Mouse (Mus musculus): ENCODE measurements around the gene B3gnt2. TPM values are rescaled to one million over a fixed set of nuclear protein-coding genes. Genes with fewer than 3 reads are reported as not detected.

The B3gnt2 gene
- polyA plus RNA-seq, 1 experiment = 7.1 TPM

- no peak for DNase-seq
- no peak overlapping the region for H3K27ac ChIP-seq (ENCODE audit: insufficient read depth, low read length)
- 71% methylated on average over 9 of the region's 9 CpGs for WGBS
- no peak for TF ChIP-seq CTCF (IDR thresholded peaks at IDR 0.05; ENCODE audit: borderline replicate concordance, insufficient read depth, low read depth, low read length)
- no peak for TF ChIP-seq POLR2A (IDR thresholded peaks at IDR 0.05; ENCODE audit: borderline replicate concordance, insufficient read depth, low read length)
- H3K4me1 ChIP-seq (ENCODE audit: control insufficient read depth, insufficient read depth, low read length) = peaks cover 5% of the 10 kb centered on the region
- no peaks in the 10 kb centered on the region; the same call in 1 of the 2 replicates for H3K27me3 ChIP-seq (ENCODE audit: control insufficient read depth, insufficient read depth, low read length)
- no peak overlapping the region for H3K4me3 ChIP-seq (replicated peaks; ENCODE audit: insufficient read depth, low read depth, low read length)
These were observed 36.6 kb downstream of the B3gnt2 start for GRCm38 (mm10) chr11:22824049-22824705.

- Histone ChIP-seq H3K4me1 (ENCODE audit: control insufficient read depth, insufficient read depth, low read length) (no peaks in the 10 kb centered on the region), H3K27me3 (ENCODE audit: control insufficient read depth, insufficient read depth, low read length) (no peaks in the 10 kb centered on the region; the same call in 1 of the 2 replicates), H3K4me3 (replicated peaks; ENCODE audit: insufficient read depth, low read depth, low read length) (no peak overlapping the region), H3K27ac (ENCODE audit: insufficient read depth, low read length) (no peak overlapping the region)
- 71% methylated on average over 3 of the region's 3 CpGs for WGBS
- DNase-seq = no peak
- TF ChIP-seq POLR2A (IDR thresholded peaks at IDR 0.05; ENCODE audit: borderline replicate concordance, insufficient read depth, low read length) = no peak
- no peak for TF ChIP-seq CTCF (IDR thresholded peaks at IDR 0.05; ENCODE audit: borderline replicate concordance, insufficient read depth, low read depth, low read length)
These were observed 39.5 kb downstream of the B3gnt2 start for GRCm38 (mm10) chr11:22821243-22821642.

- DNase-seq = no peak
- TF ChIP-seq CTCF (IDR thresholded peaks at IDR 0.05; ENCODE audit: borderline replicate concordance, insufficient read depth, low read depth, low read length) (no peak), POLR2A (IDR thresholded peaks at IDR 0.05; ENCODE audit: borderline replicate concordance, insufficient read depth, low read length) (no peak)
- Histone ChIP-seq H3K27me3 (ENCODE audit: control insufficient read depth, insufficient read depth, low read length) (no peaks in the 10 kb centered on the region; the same call in 1 of the 2 replicates), H3K27ac (ENCODE audit: insufficient read depth, low read length) (no peak overlapping the region), H3K4me3 (replicated peaks; ENCODE audit: insufficient read depth, low read depth, low read length) (no peak overlapping the region), H3K4me1 (ENCODE audit: control insufficient read depth, insufficient read depth, low read length) (no peaks in the 10 kb centered on the region)
- WGBS = 77% methylated on average over 5 of the region's 5 CpGs
These were observed 42.4 kb downstream of the B3gnt2 start for GRCm38 (mm10) chr11:22818371-22818770.

- H3K27me3 ChIP-seq (ENCODE audit: control insufficient read depth, insufficient read depth, low read length) = no peaks in the 10 kb centered on the region; the same call in 1 of the 2 replicates
- DNase-seq = no peak
- no peaks in the 10 kb centered on the region for H3K4me1 ChIP-seq (ENCODE audit: control insufficient read depth, insufficient read depth, low read length)
- TF ChIP-seq CTCF (IDR thresholded peaks at IDR 0.05; ENCODE audit: borderline replicate concordance, insufficient read depth, low read depth, low read length) = no peak
- no peak for TF ChIP-seq POLR2A (IDR thresholded peaks at IDR 0.05; ENCODE audit: borderline replicate concordance, insufficient read depth, low read length)
- H3K27ac ChIP-seq (ENCODE audit: insufficient read depth, low read length) = peak overlapping the region; percentile 21; the same call in 1 of the 2 replicates
- H3K4me3 ChIP-seq (replicated peaks; ENCODE audit: insufficient read depth, low read depth, low read length) = no peak overlapping the region
- WGBS = 78% methylated on average over 7 of the region's 7 CpGs
These were observed 44.9 kb downstream of the B3gnt2 start for GRCm38 (mm10) chr11:22815877-22816276.

- DNase-seq = no peak
- H3K27ac ChIP-seq (ENCODE audit: insufficient read depth, low read length) = no peak overlapping the region
These were observed 45.6 kb downstream of the B3gnt2 start for GRCm38 (mm10) chr11:22815143-22815542.

GRCm38 (mm10) chr11:22813921-22814704 is 46.6 kb downstream of the B3gnt2 start:
- no peak for DNase-seq
- 93% methylated on average over 5 of the region's 5 CpGs for WGBS
- Histone ChIP-seq H3K27me3 (ENCODE audit: control insufficient read depth, insufficient read depth, low read length) (no peaks in the 10 kb centered on the region; the same call in 1 of the 2 replicates), H3K4me3 (replicated peaks; ENCODE audit: insufficient read depth, low read depth, low read length) (no peak overlapping the region), H3K4me1 (ENCODE audit: control insufficient read depth, insufficient read depth, low read length) (no peaks in the 10 kb centered on the region), H3K27ac (ENCODE audit: insufficient read depth, low read length) (no peak overlapping the region)
- no peak for TF ChIP-seq POLR2A (IDR thresholded peaks at IDR 0.05; ENCODE audit: borderline replicate concordance, insufficient read depth, low read length)
- no peak for TF ChIP-seq CTCF (IDR thresholded peaks at IDR 0.05; ENCODE audit: borderline replicate concordance, insufficient read depth, low read depth, low read length)

More at GRCm38 (mm10) chr11:22815143-22815542, 45.6 kb downstream of the B3gnt2 start:
- Histone ChIP-seq H3K27me3 (ENCODE audit: control insufficient read depth, insufficient read depth, low read length) (no peaks in the 10 kb centered on the region; the same call in 1 of the 2 replicates), H3K4me1 (ENCODE audit: control insufficient read depth, insufficient read depth, low read length) (no peaks in the 10 kb centered on the region), H3K4me3 (replicated peaks; ENCODE audit: insufficient read depth, low read depth, low read length) (no peak overlapping the region)
- TF ChIP-seq CTCF (IDR thresholded peaks at IDR 0.05; ENCODE audit: borderline replicate concordance, insufficient read depth, low read depth, low read length) = no peak
- no peak for TF ChIP-seq POLR2A (IDR thresholded peaks at IDR 0.05; ENCODE audit: borderline replicate concordance, insufficient read depth, low read length)

GRCm38 (mm10) chr11:22813427-22813826 is 47.3 kb downstream of the B3gnt2 start:
- Histone ChIP-seq H3K27me3 (ENCODE audit: control insufficient read depth, insufficient read depth, low read length) (no peaks in the 10 kb centered on the region; the same call in 1 of the 2 replicates), H3K27ac (ENCODE audit: insufficient read depth, low read length) (no peak overlapping the region), H3K4me1 (ENCODE audit: control insufficient read depth, insufficient read depth, low read length) (no peaks in the 10 kb centered on the region), H3K4me3 (replicated peaks; ENCODE audit: insufficient read depth, low read depth, low read length) (no peak overlapping the region)
- 88% methylated on average over 3 of the region's 3 CpGs for WGBS
- DNase-seq = no peak
- TF ChIP-seq POLR2A (IDR thresholded peaks at IDR 0.05; ENCODE audit: borderline replicate concordance, insufficient read depth, low read length) (no peak), CTCF (IDR thresholded peaks at IDR 0.05; ENCODE audit: borderline replicate concordance, insufficient read depth, low read depth, low read length) (no peak)
